Mouse (Mus musculus) gonadal fat pad, adult 2 months (tissue): ENCODE measurements around the gene Usp7. TPM values are rescaled to one million over a fixed set of nuclear protein-coding genes. Genes with fewer than 3 reads are reported as not detected.
"Not testable (repeated sequence)": the region's sequence is repeated elsewhere in the genome, so short reads cannot be mapped to it uniquely, and the experiment has no call there.

Experiments
- DNase-seq: peaks from one replicate; pipeline ENCODE4 v3.0.0-alpha.2; 2012; ENCODE audit warnings: low read depth
- polyA plus RNA-seq: library from polyadenylated mRNA; depleted of rRNA; stranded (reverse); fragments of >200 nt; gene quantifications from 2 replicates; pipeline ENCODE4 v1.2.3, GENCODE M21; 2012

The Usp7 gene
- polyA plus RNA-seq, 1 experiment: 30.6 TPM

GRCm38 (mm10) chr16:8752334-8752733, 39.8 kb downstream of the Usp7 start:
- DNase-seq: no peak

GRCm38 (mm10) chr16:8751555-8752235, 40.4 kb downstream of the Usp7 start:
- DNase-seq: no peak

- DNase-seq: no peak
These were observed 43.2 kb downstream of the Usp7 start for GRCm38 (mm10) chr16:8748904-8749303.

GRCm38 (mm10) chr16:8748175-8748846, 43.8 kb downstream of the Usp7 start:
- no peak for DNase-seq

GRCm38 (mm10) chr16:8747772-8748171, 44.3 kb downstream of the Usp7 start:
- DNase-seq: no peak

GRCm38 (mm10) chr16:8746509-8746908, 45.6 kb downstream of the Usp7 start:
- no peak for DNase-seq

GRCm38 (mm10) chr16:8745751-8746150, 46.4 kb downstream of the Usp7 start:
- no peak for DNase-seq

GRCm38 (mm10) chr16:8743989-8744388, 48.1 kb downstream of the Usp7 start:
- no peak for DNase-seq

GRCm38 (mm10) chr16:8741697-8742096, 50.4 kb downstream of the Usp7 start:
- DNase-seq: no peak

GRCm38 (mm10) chr16:8741110-8741509, 51.0 kb downstream of the Usp7 start:
- no peak for DNase-seq

GRCm38 (mm10) chr16:8738542-8739514, 53.3 kb downstream of the Usp7 start:
- DNase-seq: no peak

- DNase-seq: no peak
These were observed 54.2 kb downstream of the Usp7 start for GRCm38 (mm10) chr16:8737666-8738541.

- DNase-seq: no peak
These were observed 54.8 kb downstream of the Usp7 start for GRCm38 (mm10) chr16:8737341-8737665.

GRCm38 (mm10) chr16:8736757-8737156, 55.4 kb downstream of the Usp7 start:
- DNase-seq: no peak

- no peak for DNase-seq
These were observed 56.1 kb downstream of the Usp7 start for GRCm38 (mm10) chr16:8736032-8736431.

- DNase-seq: no peak
These were observed 57.4 kb downstream of the Usp7 start for GRCm38 (mm10) chr16:8734693-8735092.

- DNase-seq: no peak
These were observed 58.5 kb downstream of the Usp7 start for GRCm38 (mm10) chr16:8733624-8734023.

GRCm38 (mm10) chr16:8732450-8732849, 59.7 kb downstream of the Usp7 start:
- DNase-seq: not testable (repeated sequence)

GRCm38 (mm10) chr16:8731630-8732029, 60.5 kb downstream of the Usp7 start:
- DNase-seq: no peak

GRCm38 (mm10) chr16:8728111-8728748, 63.9 kb downstream of the Usp7 start:
- no peak for DNase-seq

- DNase-seq: no peak
These were observed 66.3 kb downstream of the Usp7 start for GRCm38 (mm10) chr16:8725807-8726206.
